Mouse (Mus musculus): ENCODE data around the gene Garem2. TPM values are rescaled to one million over a fixed set of nuclear protein-coding genes. Genes with fewer than 3 reads are reported as not detected.

Gene Garem2
- polyA plus RNA-seq, 1 experiment from 2014 or later = 0.53 TPM

GRCm38 (mm10) chr5:30104339-30104738, 622 bp upstream of the Garem2 start:
- Histone ChIP-seq H3K36me3 (no peaks in the 10 kb centered on the region), H3K4me3 (replicated peaks) (no peak overlapping the region), H3K9ac (no peak overlapping the region), H3K4me1 (replicated peaks) (peaks cover 16% of the 10 kb centered on the region), H3K27ac (no peak overlapping the region), H3K4me2 (replicated peaks) (peak overlapping the region; percentile 97), H3K9me3 (no peaks in the 10 kb centered on the region), H3K27me3 (replicated peaks) (peaks cover 44% of the 10 kb centered on the region)
- 4% methylated on average over 11 of the region's 12 CpGs for WGBS
- ATAC-seq = peak; percentile 64

GRCm38 (mm10) chr5:30105668-30106300, 823 bp downstream of the Garem2 start, which contains the start of gene 3110082J24Rik:
3110082J24Rik (minus strand) TSS chr5:30106086.
- ATAC-seq = no peak
- H3K27me3 ChIP-seq (replicated peaks) = peaks cover 44% of the 10 kb centered on the region

DNA sequence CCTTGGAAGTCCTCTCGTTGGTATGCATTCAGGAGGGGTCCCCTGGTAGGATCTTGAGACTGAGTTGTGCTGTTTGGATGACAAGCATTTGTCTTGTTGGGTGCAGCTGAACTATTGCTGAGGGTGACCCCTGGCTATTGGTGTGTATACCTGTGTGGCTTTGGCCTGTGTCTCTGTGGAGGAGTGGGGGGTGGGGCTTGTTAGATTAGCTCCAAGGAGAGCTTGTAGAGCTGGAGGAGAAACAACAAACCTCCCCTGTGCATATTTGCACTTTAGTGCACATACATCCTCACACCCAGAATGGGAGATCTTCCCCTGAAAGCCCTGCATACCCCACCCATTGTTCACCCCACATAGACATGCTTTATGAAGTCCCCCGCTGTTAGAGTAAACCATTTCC, 1.8 kb downstream of the Garem2 start:
- Histone ChIP-seq H3K36me3 (no peaks in the 10 kb centered on the region), H3K4me2 (replicated peaks) (no peak overlapping the region), H3K27ac (no peak overlapping the region), H3K9me3 (no peaks in the 10 kb centered on the region), H3K4me3 (replicated peaks) (no peak overlapping the region), H3K4me1 (replicated peaks) (peaks cover 30% of the 10 kb centered on the region), H3K27me3 (replicated peaks) (peaks cover 44% of the 10 kb centered on the region), H3K9ac (no peak overlapping the region)
- no peak for ATAC-seq
- 45% methylated on average over 2 of the region's 2 CpGs for WGBS

More at GRCm38 (mm10) chr5:30105668-30106300, 823 bp downstream of the Garem2 start, which contains the start of gene 3110082J24Rik:
- 3% methylated on average over 29 of the region's 29 CpGs for WGBS
- H3K27ac ChIP-seq = no peak within 1 kb of the TSS
- no peaks in the 10 kb centered on the region for H3K36me3 ChIP-seq
- H3K4me3 ChIP-seq (replicated peaks) = peak within 1 kb of the TSS; percentile 49
- peaks cover 22% of the 10 kb centered on the region for H3K4me1 ChIP-seq (replicated peaks)
- peak within 1 kb of the TSS; percentile 97 for H3K4me2 ChIP-seq (replicated peaks)
- peak within 1 kb of the TSS; percentile 42 for H3K9ac ChIP-seq
- H3K9me3 ChIP-seq = no peaks in the 10 kb centered on the region

DNA sequence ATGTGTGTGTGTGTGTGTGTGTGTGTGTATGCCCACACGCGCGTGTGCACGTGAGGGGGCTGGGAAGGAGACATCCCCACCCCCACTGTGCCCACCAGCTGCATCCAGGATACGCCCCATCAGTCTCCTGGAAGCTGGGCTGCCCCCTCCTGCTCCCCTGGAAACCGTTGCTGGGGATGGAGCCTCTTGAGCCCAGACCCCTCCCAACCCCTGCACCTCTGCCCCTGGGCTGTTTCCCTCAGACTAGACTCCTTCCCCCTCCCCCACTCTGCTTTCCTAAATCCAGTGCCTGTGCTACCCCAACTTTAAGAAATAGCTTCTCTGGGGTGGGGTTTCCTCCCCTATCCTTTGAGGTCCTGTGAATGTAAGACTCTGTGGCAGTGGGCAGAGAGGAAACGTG, 2.2 kb downstream of the Garem2 start:
- H3K27me3 ChIP-seq (replicated peaks) = peaks cover 44% of the 10 kb centered on the region
- peaks cover 30% of the 10 kb centered on the region for H3K4me1 ChIP-seq (replicated peaks)
- H3K4me2 ChIP-seq (replicated peaks) = no peak overlapping the region
- no peak overlapping the region for H3K27ac ChIP-seq
- no peaks in the 10 kb centered on the region for H3K9me3 ChIP-seq
- ATAC-seq = no peak
- no peaks in the 10 kb centered on the region for H3K36me3 ChIP-seq
- WGBS = 22% methylated on average over 7 of the region's 7 CpGs
- no peak overlapping the region for H3K9ac ChIP-seq
- no peak overlapping the region for H3K4me3 ChIP-seq (replicated peaks)

GRCm38 (mm10) chr5:30107611-30108041, 2.7 kb downstream of the Garem2 start:
- H3K9me3 ChIP-seq = no peaks in the 10 kb centered on the region
- 25% methylated on average over 5 of the region's 5 CpGs for WGBS
- no peak overlapping the region for H3K4me3 ChIP-seq (replicated peaks)
- no peak overlapping the region for H3K4me2 ChIP-seq (replicated peaks)
- no peak overlapping the region for H3K9ac ChIP-seq
- H3K4me1 ChIP-seq (replicated peaks) = peaks cover 30% of the 10 kb centered on the region
- no peak overlapping the region for H3K27ac ChIP-seq
- no peaks in the 10 kb centered on the region for H3K36me3 ChIP-seq
- H3K27me3 ChIP-seq (replicated peaks) = peaks cover 44% of the 10 kb centered on the region
- no peak for ATAC-seq

DNA sequence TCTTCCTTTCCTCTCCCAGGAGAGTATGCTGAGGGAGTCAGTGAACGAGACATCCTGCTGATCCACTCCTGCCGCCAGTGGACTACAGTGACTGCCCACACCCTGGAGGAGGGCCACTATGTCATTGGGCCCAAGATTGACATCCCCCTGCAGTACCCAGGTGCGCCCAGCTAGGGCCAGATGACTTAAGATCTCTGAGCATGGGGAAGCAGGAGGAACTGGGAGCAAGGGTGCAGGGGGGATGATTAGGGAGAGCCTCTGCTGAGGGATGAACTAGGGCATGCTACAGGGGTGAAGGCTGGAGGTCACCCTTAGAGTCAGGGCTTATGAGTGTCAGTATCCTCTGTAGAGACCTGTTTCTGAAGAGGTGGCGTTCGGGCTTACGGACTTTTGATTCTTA, 3.3 kb downstream of the Garem2 start:
- 83% methylated on average over 6 of the region's 6 CpGs for WGBS
- Histone ChIP-seq H3K9ac (no peak overlapping the region), H3K4me1 (replicated peaks) (peaks cover 30% of the 10 kb centered on the region), H3K4me2 (replicated peaks) (no peak overlapping the region), H3K36me3 (no peaks in the 10 kb centered on the region), H3K9me3 (no peaks in the 10 kb centered on the region), H3K4me3 (replicated peaks) (no peak overlapping the region), H3K27ac (no peak overlapping the region), H3K27me3 (replicated peaks) (peaks cover 41% of the 10 kb centered on the region)
- ATAC-seq = no peak

DNA sequence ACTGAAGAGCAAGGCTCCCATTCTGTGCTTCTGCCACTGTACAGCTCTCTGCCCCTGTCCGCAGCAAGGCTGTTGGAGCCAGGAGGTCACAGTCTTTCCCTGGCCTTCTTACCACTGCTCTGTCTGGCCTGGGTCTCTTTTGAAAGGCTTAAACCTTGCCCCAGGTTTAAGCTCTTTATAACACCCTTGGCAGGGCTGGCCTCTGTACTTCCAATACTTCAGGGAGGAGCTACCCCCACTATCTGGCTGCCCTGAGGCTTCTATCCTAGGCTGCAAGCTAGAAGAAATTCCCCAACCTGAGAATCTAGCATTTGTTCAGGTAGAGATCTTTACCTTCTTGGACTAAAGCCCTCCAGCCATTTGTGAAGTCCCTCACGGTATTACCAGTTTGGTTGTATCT, 4.9 kb downstream of the Garem2 start:
- WGBS = 47% methylated on average over 2 of the region's 2 CpGs
- Histone ChIP-seq H3K27ac (peak overlapping the region; percentile 49), H3K36me3 (no peaks in the 10 kb centered on the region), H3K9ac (no peak overlapping the region), H3K9me3 (no peaks in the 10 kb centered on the region), H3K27me3 (replicated peaks) (peaks cover 50% of the 10 kb centered on the region), H3K4me2 (replicated peaks) (peak overlapping the region; percentile 56; the same call in 1 of the 2 replicates), H3K4me1 (replicated peaks) (peaks cover 37% of the 10 kb centered on the region), H3K4me3 (replicated peaks) (no peak overlapping the region)
- peak; percentile 49 for ATAC-seq

- no peaks in the 10 kb centered on the region for H3K36me3 ChIP-seq
- H3K4me3 ChIP-seq (replicated peaks) = peak overlapping the region; percentile 19
- H3K4me1 ChIP-seq (replicated peaks) = peaks cover 31% of the 10 kb centered on the region
- peak overlapping the region; percentile 49 for H3K27ac ChIP-seq
- peak; percentile 60 for ATAC-seq
- H3K4me2 ChIP-seq (replicated peaks) = peak overlapping the region; percentile 56
- peak overlapping the region; percentile 30; the same call in 1 of the 2 replicates for H3K9ac ChIP-seq
- H3K9me3 ChIP-seq = no peaks in the 10 kb centered on the region
- WGBS = 12% methylated on average over 22 of the region's 22 CpGs
- peaks cover 43% of the 10 kb centered on the region for H3K27me3 ChIP-seq (replicated peaks)
Observed at GRCm38 (mm10) chr5:30110371-30111060, 5.6 kb downstream of the Garem2 start.

GRCm38 (mm10) chr5:30111126-30111525, 6.2 kb downstream of the Garem2 start:
- Histone ChIP-seq H3K36me3 (no peaks in the 10 kb centered on the region), H3K4me1 (replicated peaks) (peaks cover 28% of the 10 kb centered on the region), H3K4me2 (replicated peaks) (peak overlapping the region; percentile 56), H3K27ac (peak overlapping the region; percentile 49), H3K9me3 (no peaks in the 10 kb centered on the region), H3K27me3 (replicated peaks) (peaks cover 41% of the 10 kb centered on the region), H3K4me3 (replicated peaks) (peak overlapping the region; percentile 19), H3K9ac (peak overlapping the region; percentile 30; the same call in 1 of the 2 replicates)
- peak; percentile 18 for ATAC-seq
- WGBS = 2% methylated on average over 18 of the region's 18 CpGs

DNA sequence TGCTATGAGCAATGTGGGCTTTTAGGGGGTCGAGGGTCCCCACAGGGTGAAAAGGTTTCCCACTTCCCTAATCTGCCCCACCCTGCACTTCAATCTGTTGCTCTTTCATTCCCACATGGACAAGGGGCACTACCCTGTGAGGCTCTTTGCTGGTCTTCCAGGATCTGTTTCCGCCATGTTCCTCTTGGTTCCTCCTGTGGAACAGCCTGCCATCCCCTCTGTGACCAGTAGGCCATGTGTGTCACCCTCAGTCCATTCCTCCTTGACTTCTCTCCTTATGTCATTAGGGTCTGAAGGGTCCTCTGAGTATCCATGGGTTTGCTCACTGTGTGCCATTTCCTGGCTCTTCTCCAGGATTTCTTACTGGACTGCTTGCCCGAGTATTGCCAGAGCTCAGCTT, 6.8 kb downstream of the Garem2 start:
- no peak for ATAC-seq
- 72% methylated on average over 3 of the region's 3 CpGs for WGBS
- Histone ChIP-seq H3K27me3 (replicated peaks) (peaks cover 35% of the 10 kb centered on the region), H3K9me3 (no peaks in the 10 kb centered on the region), H3K36me3 (peaks cover 5% of the 10 kb centered on the region; the same call in 1 of the 2 replicates), H3K4me2 (replicated peaks) (peak overlapping the region; percentile 56; the same call in 1 of the 2 replicates), H3K4me3 (replicated peaks) (no peak overlapping the region), H3K9ac (no peak overlapping the region), H3K4me1 (replicated peaks) (peaks cover 28% of the 10 kb centered on the region), H3K27ac (no peak overlapping the region)

GRCm38 (mm10) chr5:30112533-30113068, 7.6 kb downstream of the Garem2 start:
- no peak overlapping the region for H3K4me2 ChIP-seq (replicated peaks)
- WGBS = 75% methylated on average over 3 of the region's 3 CpGs
- H3K27ac ChIP-seq = no peak overlapping the region
- peaks cover 24% of the 10 kb centered on the region for H3K4me1 ChIP-seq (replicated peaks)
- no peak overlapping the region for H3K9ac ChIP-seq
- H3K27me3 ChIP-seq (replicated peaks) = peaks cover 27% of the 10 kb centered on the region
- no peak for ATAC-seq
- no peak overlapping the region for H3K4me3 ChIP-seq (replicated peaks)
- H3K9me3 ChIP-seq = no peaks in the 10 kb centered on the region
- H3K36me3 ChIP-seq = peaks cover 5% of the 10 kb centered on the region; the same call in 1 of the 2 replicates
